Mouse (Mus musculus): ENCODE results near the gene Espn.

Espn gene

DNA sequence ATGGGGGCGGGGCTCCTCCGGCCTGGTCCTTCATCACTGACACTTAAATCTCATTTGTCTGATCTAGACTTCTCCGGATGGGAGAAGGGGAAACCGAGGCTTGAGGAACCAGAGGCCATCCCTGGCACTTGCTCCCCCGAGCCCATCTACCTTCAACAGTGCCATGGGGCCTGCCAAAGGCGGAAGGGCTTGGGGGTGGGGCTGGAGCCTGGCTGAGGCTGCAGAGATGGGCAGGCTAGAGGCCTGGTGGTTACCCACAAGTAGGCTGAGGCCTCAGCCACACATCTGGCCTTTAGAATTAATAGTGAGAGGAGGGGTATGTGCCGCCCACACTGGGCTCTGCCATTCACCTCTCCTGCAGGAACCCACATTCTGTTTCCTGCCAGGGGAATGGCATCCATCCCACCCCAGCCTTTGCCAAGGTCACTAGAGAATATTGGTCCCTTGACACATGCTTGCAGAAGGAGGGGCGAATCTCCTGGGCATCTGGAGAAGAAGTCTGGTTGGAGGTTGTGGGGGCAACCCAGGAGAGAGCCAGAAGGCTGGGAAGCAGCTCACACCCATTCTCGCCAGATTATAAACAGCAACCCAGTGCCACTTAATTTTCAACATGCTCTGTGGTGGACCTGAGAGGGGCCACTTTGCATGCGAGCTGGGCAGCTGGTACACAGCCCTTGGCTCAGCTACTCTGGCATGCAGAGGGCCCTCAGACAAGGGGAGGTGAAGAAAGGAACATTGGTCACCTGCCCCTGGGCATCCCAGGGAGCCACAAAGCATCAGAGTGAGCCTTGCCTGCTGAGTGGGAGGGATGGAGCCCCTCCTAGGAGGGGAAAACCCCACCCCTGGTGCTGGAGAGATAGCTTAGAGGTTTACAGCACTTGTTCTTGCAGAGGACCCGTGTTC lies 81.4 kb downstream of the Espn start:
- no peak for DNase-seq (ENCODE audit: low read depth)
